Mouse (Mus musculus) liver, embryonic 12.5 days (tissue): ENCODE results near the gene Zfp36l1. TPM values are rescaled to one million over a fixed set of nuclear protein-coding genes. Genes with fewer than 3 reads are reported as not detected.
A peak's percentile ranks its signal among the peaks of the same experiment; 100 is the strongest.
"Not testable (repeated sequence)": the region's sequence is repeated elsewhere in the genome, so short reads cannot be mapped to it uniquely, and the experiment has no call there.

ENCODE experiments used
- ATAC-seq: fragments of 200-750 bp; cut with Nextera tagmentation; 2 replicates; pipeline ENCODE4 v1.8.0; 2017; ENCODE audit warnings: moderate number of reproducible peaks, mild to moderate bottlenecking, moderate library complexity
- H3K27ac ChIP-seq: fragments of 300-500 bp; sonication (generic); 2 replicates; pipeline ENCODE4 v1.5.1; 2016; ENCODE audit warnings: mild to moderate bottlenecking
- H3K27me3 ChIP-seq: fragments of 300-500 bp; sonication (generic); replicated peaks from 2 replicates; pipeline ENCODE4 v1.6.1; 2016; ENCODE audit warnings: mild to moderate bottlenecking, moderate library complexity
- H3K36me3 ChIP-seq: fragments of 300-500 bp; sonication (generic); 2 replicates; pipeline ENCODE4 v1.6.1; 2016; ENCODE audit warnings: mild to moderate bottlenecking, moderate library complexity
- H3K4me1 ChIP-seq: fragments of 300-500 bp; sonication (generic); 2 replicates; pipeline ENCODE4 v1.6.1; 2016
- H3K4me2 ChIP-seq: fragments of 300-500 bp; sonication (generic); 2 replicates; pipeline ENCODE4 v1.6.1; 2016; ENCODE audit warnings: mild to moderate bottlenecking, moderate library complexity
- H3K4me3 ChIP-seq: fragments of 300-500 bp; sonication (generic); 2 replicates; pipeline ENCODE4 v1.5.1; 2016; ENCODE audit warnings: mild to moderate bottlenecking, moderate library complexity
- H3K9ac ChIP-seq: fragments of 300-500 bp; sonication (generic); 2 replicates; pipeline ENCODE4 v1.6.1; 2016; ENCODE audit warnings: mild to moderate bottlenecking, moderate library complexity
- H3K9me3 ChIP-seq: fragments of 300-500 bp; sonication (generic); replicated peaks from 2 replicates; pipeline ENCODE4 v1.6.1; 2016; ENCODE audit warnings: mild to moderate bottlenecking, moderate library complexity
- WGBS: fragments of 180-500 bp; shearing (Covaris S2); methylation state at CpG from one replicate; pipeline ENCODE4 v1.1.7; 2016; ENCODE audit not compliant: insufficient replicate concordance; 5-methylcytosine and 5-hydroxymethylcytosine counted together
- polyA plus RNA-seq: library from polyadenylated mRNA; unstranded; fragments of >200 nt; fragmentation: Nextera tagmentation; extraction: Ambion mirVana; gene quantifications from 2 replicates; pipeline ENCODE4 v1.2.1, GENCODE M21; 2016

The Zfp36l1 gene
- polyA plus RNA-seq, 1 experiment from 2014 or later: 23.9 TPM

DNA sequence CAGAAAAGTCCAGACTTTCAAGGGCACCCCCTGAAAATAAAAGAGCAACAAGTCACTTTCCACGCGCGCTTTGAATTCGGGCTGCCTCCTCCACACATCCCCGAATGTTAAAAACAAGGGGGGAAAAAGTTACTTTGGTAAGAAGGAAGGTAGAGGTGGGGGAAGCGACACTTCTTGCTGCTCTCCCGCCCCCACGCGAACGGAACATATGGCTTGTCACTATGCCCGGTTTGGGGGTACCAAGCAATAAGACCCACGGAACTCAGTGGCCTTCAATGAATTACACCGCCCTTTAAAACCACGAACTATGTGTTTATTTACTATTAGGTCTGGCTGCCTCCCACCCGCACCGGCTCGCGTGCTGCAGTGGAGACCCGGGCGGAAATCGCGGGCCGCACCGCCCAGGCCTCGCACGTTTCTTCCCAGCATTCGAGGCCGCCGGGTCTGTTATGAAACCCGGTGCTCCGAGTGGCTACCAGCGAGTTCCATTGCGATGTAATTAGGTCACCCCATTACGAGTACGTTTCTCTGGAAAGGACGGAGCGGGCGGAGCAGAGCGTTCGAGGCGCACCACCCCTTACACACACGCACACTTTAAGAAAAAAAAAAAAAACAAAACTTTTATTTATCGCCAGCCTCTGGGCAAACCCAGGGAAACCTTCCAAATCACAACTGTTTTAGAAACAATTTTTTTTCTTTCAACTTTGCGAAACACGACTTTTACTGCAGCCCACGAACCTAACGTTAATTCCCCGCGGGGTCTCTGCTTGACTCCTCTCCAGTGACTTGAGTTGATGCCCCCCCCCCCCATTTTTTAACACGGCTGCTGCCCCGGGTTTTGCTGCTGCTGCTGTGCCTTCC lies 1.4 kb upstream of the Zfp36l1 start:
- Histone ChIP-seq H3K27ac (peak overlapping the region; percentile 99), H3K4me2 (peak overlapping the region; percentile 88), H3K4me3 (peak overlapping the region; percentile 85), H3K4me1 (peaks cover 69% of the 10 kb centered on the region), H3K27me3 (no peaks in the 10 kb centered on the region), H3K9ac (peak overlapping the region; percentile 92), H3K36me3 (peaks cover 13% of the 10 kb centered on the region), H3K9me3 (no peaks in the 10 kb centered on the region)
- peak; percentile 14 for ATAC-seq
- under 1% methylated on average over 51 of the region's 51 CpGs for WGBS

DNA sequence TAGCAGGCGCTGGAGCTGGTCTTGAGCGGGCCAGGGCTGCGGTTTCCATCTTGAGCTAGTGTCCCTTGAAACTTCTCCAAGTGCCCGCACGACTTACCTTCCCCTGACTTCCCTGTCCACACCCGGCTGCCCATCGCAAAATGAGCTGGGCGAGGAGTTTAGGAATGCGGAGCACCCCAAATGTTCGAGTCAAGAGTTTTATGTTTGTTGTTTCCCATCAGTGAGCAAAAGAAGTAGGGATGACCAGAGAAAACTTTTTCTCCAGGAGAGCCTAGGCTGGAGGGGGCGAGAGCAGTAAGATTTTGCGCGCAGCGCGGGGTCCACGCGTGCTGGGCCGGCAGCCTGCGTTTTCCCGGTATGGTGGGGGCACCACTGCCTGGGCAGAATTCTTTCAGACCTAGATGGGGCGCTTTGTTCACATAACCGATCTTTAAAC lies 791 bp upstream of the Zfp36l1 start:
- Histone ChIP-seq H3K4me3 (peak overlapping the region; percentile 85), H3K4me1 (peaks cover 70% of the 10 kb centered on the region), H3K27ac (peak overlapping the region; percentile 99), H3K4me2 (peak overlapping the region; percentile 88), H3K27me3 (no peaks in the 10 kb centered on the region), H3K9ac (peak overlapping the region; percentile 92), H3K9me3 (no peaks in the 10 kb centered on the region), H3K36me3 (peaks cover 20% of the 10 kb centered on the region)
- 0 out of 2 replicates have a peak, but pooled peaks have one; percentile 18 for ATAC-seq
- 1% methylated on average over 22 of the region's 22 CpGs for WGBS

DNA sequence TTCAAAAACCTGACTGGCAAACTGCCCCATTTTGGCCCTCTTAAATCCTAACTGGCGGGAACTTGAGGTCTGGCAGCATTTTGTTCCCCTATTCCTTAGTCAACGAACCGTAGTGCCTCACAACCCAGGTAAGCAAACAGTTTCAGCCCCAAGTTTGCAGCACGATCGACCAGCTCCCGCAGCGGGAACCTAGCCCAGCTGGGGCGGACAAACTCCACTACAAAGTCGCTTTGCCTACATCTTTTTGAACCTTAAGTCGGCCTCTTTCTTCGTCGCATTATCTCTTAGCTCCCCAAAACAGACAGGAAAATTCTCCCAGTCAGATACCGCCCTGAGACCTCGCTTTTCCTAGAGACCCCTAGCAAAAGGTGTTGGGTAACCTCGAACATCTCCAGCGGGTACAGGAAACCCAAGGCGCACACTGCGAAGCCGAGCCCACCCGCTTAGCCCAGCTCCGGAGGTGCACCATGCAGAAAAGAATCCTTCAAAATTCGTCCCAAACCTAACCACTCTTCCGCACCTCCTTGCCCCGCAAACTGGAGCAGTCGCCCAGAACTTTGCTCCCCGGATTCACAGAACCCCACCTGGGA lies 647 bp downstream of the Zfp36l1 start:
- Histone ChIP-seq H3K9ac (peak overlapping the region; percentile 92), H3K27me3 (no peaks in the 10 kb centered on the region), H3K27ac (peak overlapping the region; percentile 99), H3K4me2 (peak overlapping the region; percentile 88), H3K9me3 (no peaks in the 10 kb centered on the region), H3K4me3 (peak overlapping the region; percentile 85), H3K4me1 (peaks cover 57% of the 10 kb centered on the region), H3K36me3 (peaks cover 27% of the 10 kb centered on the region)
- no peak for ATAC-seq
- WGBS: under 1% methylated on average over 26 of the region's 26 CpGs

DNA sequence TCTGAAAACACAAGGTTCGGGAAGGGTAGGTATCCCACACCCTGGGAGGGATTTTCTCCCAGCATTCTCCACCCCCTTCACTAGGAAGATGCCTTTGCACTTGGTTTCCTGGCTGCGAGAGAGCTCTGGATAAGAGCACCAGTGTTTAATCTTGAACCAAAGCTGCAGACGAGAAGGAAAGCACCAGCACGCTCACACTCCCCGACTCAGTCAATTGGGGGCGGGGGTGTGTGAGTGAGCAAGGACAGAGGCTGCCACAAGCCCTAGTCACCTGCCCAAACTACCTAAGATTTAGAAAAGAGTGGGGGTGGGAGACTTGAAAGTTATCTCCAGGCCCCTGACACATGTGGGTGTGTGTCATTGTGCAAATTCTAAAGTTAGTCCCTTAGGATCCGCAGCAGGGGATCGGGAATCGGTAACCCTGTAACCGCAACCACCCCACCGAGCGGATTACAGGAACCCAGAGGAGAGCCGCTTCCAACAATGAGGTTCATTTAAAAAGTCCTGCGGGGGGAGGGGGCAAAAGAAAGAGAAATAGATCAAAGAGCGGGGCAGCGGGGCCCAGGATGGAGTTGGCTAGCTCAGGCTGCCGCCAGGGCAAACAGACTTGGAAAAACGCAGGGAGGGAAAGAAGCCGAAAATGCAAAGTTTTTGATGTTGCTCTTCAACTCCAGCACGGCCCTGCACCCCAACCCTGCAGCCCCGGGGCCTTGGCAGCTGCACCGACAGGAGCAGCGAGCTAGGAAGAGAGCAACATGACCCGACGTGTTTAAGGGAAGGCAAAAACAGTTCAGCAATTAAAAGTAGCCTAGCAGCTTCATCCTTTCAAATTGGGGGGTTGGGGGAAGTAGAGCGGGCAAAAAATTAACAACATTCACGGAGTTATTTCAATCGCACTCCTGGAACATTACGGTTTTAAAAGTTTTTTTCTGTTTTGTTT lies 1.4 kb downstream of the Zfp36l1 start:
- peaks cover 32% of the 10 kb centered on the region for H3K36me3 ChIP-seq
- H3K27ac ChIP-seq: peak overlapping the region; percentile 99
- ATAC-seq: no peak
- H3K4me1 ChIP-seq: peaks cover 55% of the 10 kb centered on the region
- under 1% methylated on average over 29 of the region's 29 CpGs for WGBS
- H3K4me2 ChIP-seq: peak overlapping the region; percentile 88
- H3K4me3 ChIP-seq: peak overlapping the region; percentile 85
- no peaks in the 10 kb centered on the region for H3K27me3 ChIP-seq
- H3K9ac ChIP-seq: peak overlapping the region; percentile 92
- H3K9me3 ChIP-seq: no peaks in the 10 kb centered on the region

DNA sequence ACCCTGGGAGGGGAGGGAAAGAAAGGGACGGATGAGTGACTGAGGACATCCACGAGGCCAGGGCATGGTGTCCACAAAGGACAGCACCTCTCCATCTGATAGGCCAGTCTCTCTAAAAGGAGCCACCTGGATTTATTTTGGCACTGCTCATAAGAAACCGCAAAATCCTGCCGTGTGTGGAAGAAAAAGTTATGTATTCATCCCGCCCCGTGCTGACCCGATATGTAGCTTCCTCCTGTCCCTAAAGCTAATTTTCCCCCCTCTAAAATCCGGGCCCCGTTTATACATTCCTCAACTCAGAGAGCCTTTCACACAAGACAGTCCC lies 2.3 kb downstream of the Zfp36l1 start:
- H3K4me1 ChIP-seq: peaks cover 48% of the 10 kb centered on the region
- no peak for ATAC-seq
- 31% methylated on average over 9 of the region's 9 CpGs for WGBS

DNA sequence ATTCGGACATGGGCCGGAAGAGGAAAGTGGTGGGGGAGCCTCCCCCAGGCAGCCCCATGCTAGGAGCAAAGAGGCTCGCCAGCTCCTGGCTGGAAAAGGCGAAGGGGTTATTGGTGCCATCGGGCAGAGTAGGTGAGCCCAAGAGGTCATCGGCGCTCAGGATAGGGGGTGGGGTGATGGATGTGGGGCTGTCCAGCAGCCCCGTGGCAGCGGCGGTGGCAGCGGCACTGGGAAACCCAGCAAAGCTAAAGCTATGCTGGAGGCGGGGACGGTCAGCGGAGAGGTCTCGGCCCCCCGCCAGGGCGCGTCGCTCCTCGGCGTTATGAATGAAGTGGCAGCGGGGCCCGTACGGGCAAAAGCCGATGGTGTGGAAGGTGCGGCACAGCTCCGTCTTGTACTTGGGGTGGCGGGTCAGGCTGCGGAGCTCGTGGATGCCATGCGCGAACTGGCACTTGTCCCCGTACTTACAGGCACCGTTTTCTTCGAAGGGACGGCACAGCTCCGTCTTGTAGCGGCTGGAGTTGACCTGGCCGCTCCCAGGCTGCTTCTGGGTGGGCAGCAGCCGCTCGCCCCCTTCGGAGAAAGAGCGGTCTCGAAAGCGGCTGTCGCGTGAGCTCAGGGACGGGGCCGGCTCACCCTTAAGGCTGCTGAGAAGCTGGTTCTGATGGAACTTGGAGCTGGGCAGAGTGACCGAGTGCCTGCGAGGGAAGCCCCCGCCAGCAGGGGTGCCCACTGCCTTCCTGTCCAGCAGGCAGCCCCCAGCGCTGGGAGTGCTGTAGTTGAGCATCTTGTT lies 2.9 kb downstream of the Zfp36l1 start:
- H3K4me3 ChIP-seq: peak overlapping the region; percentile 85
- H3K36me3 ChIP-seq: peaks cover 32% of the 10 kb centered on the region
- ATAC-seq: no peak
- H3K4me2 ChIP-seq: peak overlapping the region; percentile 88
- H3K9ac ChIP-seq: peak overlapping the region; percentile 92
- H3K27ac ChIP-seq: peak overlapping the region; percentile 99
- peaks cover 53% of the 10 kb centered on the region for H3K4me1 ChIP-seq
- H3K9me3 ChIP-seq: no peaks in the 10 kb centered on the region
- 68% methylated on average over 53 of the region's 53 CpGs for WGBS
- no peaks in the 10 kb centered on the region for H3K27me3 ChIP-seq

More for the DNA sequence above, 2.3 kb downstream of the Zfp36l1 start:
- H3K27ac ChIP-seq: peak overlapping the region; percentile 99
- peak overlapping the region; percentile 88 for H3K4me2 ChIP-seq
- no peaks in the 10 kb centered on the region for H3K27me3 ChIP-seq
- no peaks in the 10 kb centered on the region for H3K9me3 ChIP-seq
- peak overlapping the region; percentile 92 for H3K9ac ChIP-seq
- peak overlapping the region; percentile 85 for H3K4me3 ChIP-seq
- peaks cover 32% of the 10 kb centered on the region for H3K36me3 ChIP-seq

DNA sequence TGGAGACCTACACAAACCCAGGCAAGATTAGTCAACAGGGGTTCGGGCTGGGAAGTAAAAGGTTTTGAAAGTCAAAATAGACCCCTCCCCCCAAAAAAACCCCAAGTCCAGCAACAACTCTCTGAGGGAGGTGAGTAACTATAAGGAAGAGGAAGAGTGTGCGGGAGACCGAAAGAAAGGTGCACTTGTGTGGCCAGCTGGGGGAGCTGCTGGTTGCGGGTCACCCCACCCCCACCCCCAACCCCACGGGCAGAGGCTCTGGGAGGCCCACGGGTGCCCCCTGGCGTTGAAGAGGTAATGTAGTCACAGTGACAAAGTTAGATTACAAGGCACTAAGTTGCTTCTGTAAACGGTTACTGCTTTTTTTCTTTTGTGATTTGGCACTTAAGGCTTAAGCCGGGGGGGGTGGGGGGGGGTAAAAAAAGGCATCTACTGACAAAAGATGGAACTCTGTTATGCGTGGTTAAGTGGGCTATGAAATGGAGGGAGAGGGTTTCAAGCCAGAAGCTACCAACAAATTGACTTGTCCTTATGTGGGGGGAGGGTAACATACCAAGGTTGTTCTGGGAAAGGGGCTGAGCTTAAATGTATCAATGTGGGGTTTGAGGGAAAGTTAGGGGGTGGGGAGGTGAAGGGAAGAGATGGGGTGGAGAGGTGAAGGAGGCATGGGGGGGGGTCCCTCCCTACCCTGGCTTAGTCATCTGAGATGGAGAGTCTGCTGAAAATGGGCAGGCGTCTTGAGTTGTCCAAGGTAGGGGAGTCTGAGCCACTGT lies 3.7 kb downstream of the Zfp36l1 start:
- WGBS: 14% methylated on average over 11 of the region's 11 CpGs
- peak overlapping the region; percentile 99 for H3K27ac ChIP-seq
- not testable (repeated sequence) for H3K9me3 ChIP-seq, ATAC-seq, H3K27me3 ChIP-seq
- peaks cover 47% of the 10 kb centered on the region for H3K4me1 ChIP-seq
- peaks cover 32% of the 10 kb centered on the region for H3K36me3 ChIP-seq
- peak overlapping the region; percentile 88 for H3K4me2 ChIP-seq
- H3K9ac ChIP-seq: peak overlapping the region; percentile 92
- H3K4me3 ChIP-seq: peak overlapping the region; percentile 85

DNA sequence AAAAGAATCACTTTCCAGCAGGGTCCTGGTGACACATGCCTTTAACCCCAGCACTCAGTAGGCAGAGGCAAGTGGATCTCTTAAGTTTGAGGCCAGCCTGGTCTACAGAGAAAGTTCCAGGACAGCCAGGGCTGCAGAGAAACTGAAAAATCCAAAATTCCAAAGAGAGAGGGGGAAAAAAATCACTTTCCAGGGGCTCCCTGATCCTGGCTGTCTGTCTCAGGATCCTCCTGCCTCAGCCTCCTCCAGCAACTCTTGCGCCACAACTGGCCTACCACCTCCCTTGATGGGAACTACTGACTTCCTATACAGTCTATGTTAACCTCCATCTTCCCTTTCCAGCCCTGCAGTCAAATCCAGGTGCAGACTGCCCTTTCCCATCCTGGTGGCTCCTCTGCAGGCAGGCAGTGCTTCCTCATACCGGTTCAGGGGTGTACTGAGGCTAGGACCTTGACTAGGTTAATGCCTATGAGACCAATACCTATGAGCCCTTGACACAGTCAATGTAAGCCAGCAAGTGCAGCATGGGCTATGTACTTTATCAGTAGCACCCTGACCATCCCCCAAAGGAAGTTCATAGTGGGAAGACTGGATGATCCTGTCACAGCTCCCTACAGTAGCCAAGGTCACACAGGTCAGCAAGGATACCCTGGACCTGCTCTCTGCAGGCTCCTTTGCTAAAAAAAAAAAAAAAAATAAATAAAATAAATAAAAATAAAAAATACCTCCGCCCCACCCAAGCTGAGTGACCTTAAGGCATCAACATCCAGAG lies 5.7 kb downstream of the Zfp36l1 start:
- ATAC-seq: no peak
- H3K9me3 ChIP-seq: no peaks in the 10 kb centered on the region
- WGBS: 91% methylated on average over 3 of the region's 3 CpGs
- no peak overlapping the region for H3K9ac ChIP-seq
- H3K27me3 ChIP-seq: no peaks in the 10 kb centered on the region
- H3K4me2 ChIP-seq: no peak overlapping the region
- peak overlapping the region; percentile 41 for H3K27ac ChIP-seq
- H3K36me3 ChIP-seq: peaks cover 32% of the 10 kb centered on the region
- H3K4me3 ChIP-seq: no peak overlapping the region
- peaks cover 46% of the 10 kb centered on the region for H3K4me1 ChIP-seq

DNA sequence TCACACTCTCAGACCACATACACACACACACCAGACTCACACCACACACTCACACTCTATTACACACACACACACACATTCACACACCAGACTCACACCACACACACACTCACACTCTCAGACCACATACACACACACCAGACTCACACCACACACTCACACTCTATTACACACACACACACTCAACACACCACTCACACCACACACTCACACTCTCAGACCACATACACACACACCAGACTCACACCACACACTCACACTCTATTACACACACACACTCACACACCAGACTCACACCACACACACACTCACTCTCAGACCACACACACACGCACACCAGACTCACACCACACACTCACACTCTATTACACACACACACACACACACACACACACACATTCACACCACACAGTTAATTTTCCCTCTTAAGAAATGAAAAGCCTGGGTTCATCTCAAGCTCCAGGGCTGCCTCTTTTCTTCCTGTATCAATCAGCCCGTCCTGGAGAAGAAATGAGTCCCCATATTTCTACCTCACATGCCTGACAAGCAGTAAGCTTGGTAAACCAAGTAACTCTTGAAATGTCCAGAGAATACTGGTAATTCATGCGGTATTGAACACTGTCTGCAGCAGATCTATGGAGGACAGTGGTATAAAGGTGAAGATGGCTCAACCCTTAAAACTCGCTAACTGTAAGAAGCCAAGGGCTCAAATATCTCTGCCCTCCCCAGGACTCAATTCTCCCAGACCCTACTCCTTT lies 6.5 kb downstream of the Zfp36l1 start:
- no peaks in the 10 kb centered on the region for H3K9me3 ChIP-seq
- H3K36me3 ChIP-seq: peaks cover 32% of the 10 kb centered on the region
- no peak overlapping the region for H3K4me3 ChIP-seq
- H3K4me1 ChIP-seq: peaks cover 43% of the 10 kb centered on the region
- ATAC-seq: no peak
- no peaks in the 10 kb centered on the region for H3K27me3 ChIP-seq
- WGBS: 79% methylated on average over 4 of the region's 4 CpGs
- H3K27ac ChIP-seq: peak overlapping the region; percentile 41
- H3K4me2 ChIP-seq: no peak overlapping the region
- H3K9ac ChIP-seq: no peak overlapping the region
